Mouse (Mus musculus): ENCODE data around the gene Xpr1. TPM values are rescaled to one million over a fixed set of nuclear protein-coding genes. Genes with fewer than 3 reads are reported as not detected.
A peak's percentile ranks its signal among the peaks of the same experiment; 100 is the strongest.

The Xpr1 gene
- polyA plus RNA-seq, 1 experiment from 2014 or later = 24.4 TPM

DNA sequence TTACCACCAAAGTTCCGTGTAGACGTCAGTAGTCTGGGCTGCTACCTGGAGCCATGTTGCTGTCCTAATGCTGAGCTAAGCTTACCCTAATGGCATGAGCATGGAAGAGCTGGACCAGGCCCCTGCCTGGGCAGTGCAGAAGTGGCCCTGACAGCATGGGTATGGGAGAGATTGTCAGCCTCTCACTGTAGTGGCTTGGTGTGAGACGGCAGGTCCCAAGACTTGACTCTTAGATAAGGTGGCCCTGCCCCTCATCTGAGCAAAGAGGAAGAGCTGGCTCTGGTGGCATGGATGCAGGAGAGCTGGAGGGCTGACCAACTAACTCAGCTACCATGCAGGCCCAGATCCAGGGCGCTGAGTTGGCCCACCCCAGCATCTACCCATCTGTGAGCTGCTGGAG lies 79.9 kb downstream of the Xpr1 start:
- ATAC-seq = no peak
- CTCF ChIA-PET = no interaction called here
- no peak for TF ChIP-seq CTCF (IDR thresholded peaks at IDR 0.05)
- DNase-seq (ENCODE audit: low read depth, low spot score) = no peak
- no peaks in the 10 kb centered on the region for H3K27me3 ChIP-seq
- POLR2A ChIA-PET = no interaction called here
- in situ Hi-C loops (cut with MboI; ENCODE audit: low pct_unique_long_range_greater_than_20kb) = no loop called here

DNA sequence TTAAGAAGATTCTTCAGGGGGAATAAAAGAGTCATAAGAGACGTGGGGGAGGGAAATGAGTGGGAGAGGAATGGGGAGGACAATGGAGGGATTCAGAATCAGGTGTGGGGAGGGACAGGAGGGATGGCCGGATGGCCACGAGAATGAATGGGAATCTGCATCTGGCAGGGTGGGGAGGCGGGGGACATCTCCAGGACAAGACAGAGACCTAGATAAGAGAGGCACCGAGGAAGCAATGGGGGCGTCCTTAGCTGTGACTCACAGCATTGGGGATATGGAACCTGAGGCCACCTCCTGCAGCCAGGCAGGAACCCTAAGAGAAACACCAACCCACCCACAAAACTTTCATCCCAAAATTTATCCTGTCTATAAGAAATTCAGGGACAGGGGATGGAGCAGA lies 81.3 kb downstream of the Xpr1 start:
- DNase-seq (ENCODE audit: low read depth, low spot score) = no peak
- TF ChIP-seq CTCF (IDR thresholded peaks at IDR 0.05) = no peak
- no peak for ATAC-seq
- in situ Hi-C loops (cut with MboI; ENCODE audit: low pct_unique_long_range_greater_than_20kb) = no loop called here
- ChIA-PET CTCF (no interaction called here), POLR2A (no interaction called here)
- H3K27me3 ChIP-seq = no peaks in the 10 kb centered on the region

DNA sequence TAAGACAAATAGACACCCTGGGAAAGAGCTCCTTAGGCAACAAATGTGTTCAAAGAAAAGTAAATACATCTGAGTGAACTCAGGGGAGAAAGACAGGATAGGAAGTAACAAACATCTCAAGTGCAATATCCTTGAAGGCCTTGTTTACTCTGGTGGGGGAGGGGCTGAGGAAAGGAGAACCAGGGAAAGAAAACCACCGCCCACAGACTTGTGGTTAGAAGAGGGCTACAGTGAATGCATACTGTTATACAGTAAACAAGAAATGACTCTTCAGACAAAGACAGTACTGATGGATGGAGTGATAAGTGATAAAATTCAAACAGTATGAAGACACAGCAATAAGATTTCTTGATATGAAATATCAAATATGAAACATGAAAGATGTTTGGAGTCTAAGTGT lies 95.0 kb downstream of the Xpr1 start:
- ATAC-seq (no peak), DNase-seq (ENCODE audit: low read depth, low spot score) (no peak)
- no peak for TF ChIP-seq CTCF (IDR thresholded peaks at IDR 0.05)
- CTCF ChIA-PET = no interaction called here
- no peaks in the 10 kb centered on the region for H3K27me3 ChIP-seq
- in situ Hi-C loops (cut with MboI; ENCODE audit: low pct_unique_long_range_greater_than_20kb) = no loop called here
- POLR2A ChIA-PET = interaction anchor here (1.0 kb wide), 1 partner anchor 84 kb away, joined by 3 read pairs; no protein-coding TSS in a partner anchor

DNA sequence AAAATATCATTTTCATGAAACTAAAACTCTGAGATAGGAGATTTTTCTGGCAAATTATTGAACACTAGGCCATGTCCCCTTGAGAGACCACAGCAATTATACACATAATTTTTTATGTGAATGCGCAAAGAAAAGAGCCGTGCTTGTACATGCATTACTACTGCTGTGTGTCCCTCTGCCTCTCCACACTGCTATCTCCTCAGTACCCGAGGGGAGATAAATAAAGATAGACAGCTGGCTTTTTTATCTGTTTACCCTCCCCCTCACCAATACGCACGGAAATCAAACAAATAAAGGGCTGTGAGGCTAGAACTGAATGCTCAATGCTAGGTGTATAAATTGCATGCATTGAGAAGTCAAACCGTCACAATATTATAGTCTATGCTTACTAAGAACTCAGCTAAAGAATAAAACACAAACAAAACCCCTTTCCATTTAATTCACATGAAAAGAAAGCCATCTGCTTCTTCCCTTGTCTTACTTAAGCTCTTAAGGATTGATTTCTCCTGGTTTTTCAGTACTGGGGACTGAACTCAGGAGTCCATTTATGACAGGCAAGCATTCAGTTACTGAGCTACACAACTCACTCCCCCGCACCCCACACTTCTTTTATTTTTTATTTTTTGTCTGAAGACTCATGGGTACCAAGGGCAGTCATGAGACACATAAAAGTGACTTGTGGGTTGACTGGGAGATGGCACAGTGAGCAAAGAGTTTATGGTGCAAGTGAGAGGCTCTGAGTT lies 97.0 kb downstream of the Xpr1 start:
- ChIA-PET CTCF (interaction anchor here (0.7 kb wide), 1 partner anchor 17 kb away, joined by 3 read pairs; no protein-coding TSS in a partner anchor), POLR2A (no interaction called here)
- TF ChIP-seq CTCF (IDR thresholded peaks at IDR 0.05) = no peak
- in situ Hi-C loops (cut with MboI; ENCODE audit: low pct_unique_long_range_greater_than_20kb) = no loop called here
- no peaks in the 10 kb centered on the region for H3K27me3 ChIP-seq
- DNase-seq (ENCODE audit: low read depth, low spot score) = no peak
- no peak for ATAC-seq

DNA sequence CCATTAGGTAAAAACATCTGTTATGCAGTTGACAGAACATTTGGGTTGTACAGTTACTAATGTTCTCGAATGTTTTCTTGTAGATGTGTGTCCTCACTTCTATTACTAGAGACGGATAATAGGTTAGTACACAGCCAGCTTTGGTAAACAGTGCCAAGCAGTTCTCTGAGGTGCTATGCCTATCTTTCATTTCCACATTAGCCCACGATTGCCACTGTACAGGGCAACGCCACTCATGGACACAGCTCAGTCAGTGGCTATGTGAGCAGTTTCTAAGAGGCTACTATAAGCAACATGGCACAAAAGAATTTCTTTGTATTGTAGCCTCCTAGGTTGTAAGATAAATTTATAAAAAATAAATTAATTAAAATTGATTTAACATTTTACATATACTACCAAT lies 97.7 kb downstream of the Xpr1 start:
- no peak for TF ChIP-seq CTCF (IDR thresholded peaks at IDR 0.05)
- DNase-seq (ENCODE audit: low read depth, low spot score) = no peak
- ATAC-seq = no peak
- in situ Hi-C loops (cut with MboI; ENCODE audit: low pct_unique_long_range_greater_than_20kb) = no loop called here
- ChIA-PET CTCF (interaction anchor here (1.0 kb wide), 1 partner anchor 15 kb away, joined by 3 read pairs; no protein-coding TSS in a partner anchor), POLR2A (interaction anchor here (0.7 kb wide), 1 partner anchor 96 kb away, joined by 3 read pairs; no protein-coding TSS in a partner anchor)
- H3K27me3 ChIP-seq = no peaks in the 10 kb centered on the region

DNA sequence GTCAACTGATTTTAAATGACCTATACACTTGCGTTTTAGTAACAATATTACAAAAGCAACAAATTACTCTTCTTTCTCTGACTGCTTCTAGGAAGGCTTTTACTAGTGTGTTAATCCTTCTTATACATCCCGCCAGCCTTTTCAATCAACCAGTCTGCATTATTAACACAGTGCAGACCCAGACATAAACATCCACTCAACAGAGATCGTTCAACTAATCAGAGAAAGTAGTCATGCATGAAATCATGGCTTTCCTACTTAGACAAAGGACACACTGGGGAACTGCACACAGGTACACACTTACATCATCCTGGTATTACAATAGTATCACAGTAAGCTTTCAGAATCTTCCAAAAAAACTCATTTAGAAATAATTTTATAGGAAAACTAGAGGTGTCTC lies 105.5 kb downstream of the Xpr1 start:
- in situ Hi-C loops (cut with MboI; ENCODE audit: low pct_unique_long_range_greater_than_20kb) = no loop called here

DNA sequence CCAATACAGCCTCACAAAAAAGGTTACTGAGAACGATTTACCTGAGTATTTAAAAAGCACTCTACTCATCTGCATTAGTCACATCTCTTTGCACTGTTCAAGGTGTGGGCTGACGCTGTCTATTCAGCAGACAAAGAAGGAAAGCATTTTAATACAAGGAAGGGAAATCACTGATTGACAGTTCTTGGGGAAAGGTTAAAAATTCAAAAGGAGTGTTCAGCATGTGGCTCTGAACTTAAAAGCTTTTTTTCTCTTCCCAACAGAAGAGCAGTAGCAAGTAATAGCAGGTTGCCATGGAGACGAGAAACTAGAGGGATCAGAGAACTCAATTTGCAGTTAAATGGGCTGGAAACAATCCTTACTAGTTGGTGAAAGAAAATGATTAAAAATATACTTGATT lies 110.3 kb downstream of the Xpr1 start:
- ChIA-PET CTCF (no interaction called here), POLR2A (no interaction called here)
- no peak for TF ChIP-seq CTCF (IDR thresholded peaks at IDR 0.05)
- DNase-seq (ENCODE audit: low read depth, low spot score) (peak; percentile 7), ATAC-seq (no peak)
- no peaks in the 10 kb centered on the region for H3K27me3 ChIP-seq
- in situ Hi-C loops (cut with MboI; ENCODE audit: low pct_unique_long_range_greater_than_20kb) = no loop called here

More for the DNA sequence above, 105.5 kb downstream of the Xpr1 start:
- ChIA-PET CTCF (no interaction called here), POLR2A (no interaction called here)
- DNase-seq (ENCODE audit: low read depth, low spot score) = no peak
- ATAC-seq = no peak
- no peaks in the 10 kb centered on the region for H3K27me3 ChIP-seq
- TF ChIP-seq CTCF (IDR thresholded peaks at IDR 0.05) = no peak

DNA sequence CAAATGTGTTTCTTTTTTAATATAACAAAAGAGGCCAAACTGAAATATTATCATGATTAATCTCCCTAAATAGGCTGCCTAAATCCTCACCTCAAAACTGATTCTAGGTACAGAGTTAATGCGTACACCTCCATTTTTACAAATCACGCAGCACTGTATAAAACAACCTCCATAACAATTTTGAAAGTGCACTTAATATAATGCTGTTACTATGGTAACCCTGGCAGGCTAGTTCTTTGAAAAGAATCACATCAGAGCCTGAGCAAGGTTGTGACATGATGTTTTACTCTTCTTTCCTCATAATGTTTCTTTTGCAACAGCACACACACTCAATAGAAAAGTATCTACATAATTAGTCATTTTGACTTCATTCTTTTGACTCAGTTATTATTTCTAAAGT lies 113.8 kb downstream of the Xpr1 start:
- ATAC-seq (no peak), DNase-seq (ENCODE audit: low read depth, low spot score) (no peak)
- TF ChIP-seq CTCF (IDR thresholded peaks at IDR 0.05) = no peak
- ChIA-PET CTCF (interaction anchor here (1.2 kb wide), 1 partner anchor 17 kb away, joined by 3 read pairs; no protein-coding TSS in a partner anchor), POLR2A (no interaction called here)
- in situ Hi-C loops (cut with MboI; ENCODE audit: low pct_unique_long_range_greater_than_20kb) = no loop called here
- H3K27me3 ChIP-seq = no peaks in the 10 kb centered on the region

DNA sequence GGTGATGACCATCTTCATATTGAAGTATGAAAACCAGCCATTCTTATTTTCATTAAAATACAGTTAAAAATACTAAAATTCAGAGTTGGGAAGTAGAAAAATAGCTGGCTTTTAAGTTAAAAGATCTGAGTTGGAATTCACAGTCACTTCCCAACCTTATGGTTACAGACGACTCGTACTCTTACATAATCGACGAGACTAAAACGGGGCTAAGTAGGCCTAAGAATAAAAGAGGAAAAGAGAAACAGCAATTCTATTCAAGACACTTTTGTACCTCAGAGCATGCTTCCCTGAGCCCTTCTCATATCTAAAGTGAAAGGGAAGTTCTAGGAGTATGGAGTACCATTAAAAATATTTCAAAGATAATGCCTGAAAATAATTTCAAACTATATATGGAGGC lies 119.6 kb downstream of the Xpr1 start:
- ChIA-PET CTCF (interaction anchor here (1.1 to 1.2 kb wide), 2 partner anchors 220 to 239 kb away, joined by 3 read pairs; no protein-coding TSS in a partner anchor), POLR2A (no interaction called here)
- in situ Hi-C loops (cut with MboI; ENCODE audit: low pct_unique_long_range_greater_than_20kb) = no loop called here
- DNase-seq (ENCODE audit: low read depth, low spot score) (no peak), ATAC-seq (no peak)
- no peaks in the 10 kb centered on the region for H3K27me3 ChIP-seq
- no peak for TF ChIP-seq CTCF (IDR thresholded peaks at IDR 0.05)

DNA sequence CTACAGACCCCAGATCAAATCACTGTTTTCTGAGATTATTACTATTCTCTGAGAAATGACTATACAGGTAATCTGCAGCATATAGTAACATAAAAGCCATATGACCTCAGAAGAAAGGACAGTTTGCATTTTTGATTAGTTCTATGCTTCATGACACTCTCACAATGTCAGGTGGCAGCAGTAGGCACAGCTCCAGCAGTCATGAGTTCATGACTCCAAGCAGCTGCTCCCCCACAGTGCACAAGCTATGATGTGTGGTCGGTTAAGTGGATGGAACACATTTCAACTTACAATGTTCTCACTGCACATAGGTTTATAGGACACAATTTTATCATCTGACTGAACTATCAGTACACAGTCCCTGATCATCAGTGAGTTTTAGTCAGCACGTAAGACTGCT lies 120.0 kb downstream of the Xpr1 start:
- POLR2A ChIA-PET = no interaction called here
- DNase-seq (ENCODE audit: low read depth, low spot score) (no peak), ATAC-seq (no peak)
- in situ Hi-C loops (cut with MboI; ENCODE audit: low pct_unique_long_range_greater_than_20kb) = no loop called here
- CTCF ChIA-PET = interaction anchor here (1.1 to 1.2 kb wide), 2 partner anchors 220 to 240 kb away, joined by 3 read pairs; no protein-coding TSS in a partner anchor
- no peak for TF ChIP-seq CTCF (IDR thresholded peaks at IDR 0.05)
- H3K27me3 ChIP-seq = no peaks in the 10 kb centered on the region

DNA sequence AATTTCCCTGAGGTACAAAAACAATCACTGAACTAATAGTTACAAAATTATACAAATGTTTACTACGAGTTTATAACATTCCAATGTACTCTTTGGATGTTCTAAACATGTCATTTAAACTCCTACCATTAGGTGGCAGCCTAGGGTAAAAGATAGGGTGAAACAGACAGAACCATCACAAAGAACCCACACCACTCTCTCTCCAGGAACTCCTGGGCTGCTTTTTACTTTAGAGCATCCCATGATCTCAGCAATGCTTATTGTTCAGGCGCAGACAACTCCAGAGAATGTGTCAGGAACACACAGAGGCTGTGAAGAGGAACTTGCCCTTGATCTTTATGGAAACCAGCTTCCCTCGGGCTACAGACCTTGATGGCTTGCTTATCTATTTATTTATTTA lies 123.8 kb downstream of the Xpr1 start:
- no peaks in the 10 kb centered on the region for H3K27me3 ChIP-seq
- ATAC-seq = no peak
- ChIA-PET CTCF (interaction anchor here (0.9 to 1.6 kb wide), 5 partner anchors 64 to 264 kb away, joined by 3 to 7 read pairs (median 3); no protein-coding TSS in a partner anchor), POLR2A (no interaction called here)
- DNase-seq (ENCODE audit: low read depth, low spot score) = no peak
- in situ Hi-C loops (cut with MboI; ENCODE audit: low pct_unique_long_range_greater_than_20kb) = loop anchor here (5.0 kb wide), 1 partner anchor 244 kb away; no protein-coding TSS in a partner anchor
- TF ChIP-seq CTCF (IDR thresholded peaks at IDR 0.05) = peak; percentile 65
